Mouse (Mus musculus): ENCODE data around the gene Il12rb1.

DNA sequence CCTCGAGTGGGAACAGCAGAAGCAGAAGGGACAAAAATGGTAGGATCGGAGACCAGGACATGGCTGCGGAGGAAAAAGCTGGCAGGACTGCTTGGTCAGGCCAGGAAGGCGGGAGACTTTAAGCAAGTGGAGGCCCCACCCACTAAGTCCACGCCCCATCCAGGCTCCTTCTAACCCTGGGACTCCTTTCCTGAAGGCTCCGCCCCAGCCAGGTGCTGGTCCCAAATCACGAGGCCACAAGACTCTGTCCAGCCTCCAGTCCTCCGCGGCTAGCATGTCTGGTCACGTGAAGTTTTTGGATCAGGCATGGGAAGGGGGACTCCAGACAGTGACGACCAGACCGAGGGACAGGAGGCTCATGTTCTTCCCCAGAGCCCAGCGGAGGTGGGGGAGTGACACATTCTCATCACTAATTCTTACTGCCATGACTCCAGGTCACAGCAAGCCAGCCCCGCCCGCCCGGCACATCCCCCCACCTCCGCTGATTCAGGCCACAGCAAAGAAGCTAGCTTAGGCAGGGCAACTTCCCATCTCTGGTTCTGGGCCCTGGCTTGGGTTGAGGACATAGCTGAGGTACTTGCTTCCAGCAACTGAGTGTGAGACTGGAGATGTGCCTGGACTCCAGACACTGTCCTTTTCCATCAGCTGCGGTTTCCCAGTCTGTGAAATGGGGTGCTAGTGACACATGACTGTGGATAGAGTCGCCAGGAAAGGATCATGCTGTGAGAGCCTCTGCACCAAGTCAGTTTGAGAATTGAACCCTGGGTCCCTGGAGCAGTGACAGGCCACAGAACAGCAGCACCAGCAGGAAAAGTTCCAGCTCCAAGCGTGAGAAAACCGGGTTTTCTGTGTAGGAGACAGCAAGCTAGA is 41.4 kb upstream of the Il12rb1 start:
- TF ChIP-seq CTCF (IDR thresholded peaks at IDR 0.05; ENCODE audit: low read depth): no peak
- TF ChIP-seq EP300 (optimal IDR thresholded peaks at IDR 0.05): no peak
